Mouse (Mus musculus) lung, postnatal 4 days (tissue): Measurements from ENCODE around the gene Spty2d1.
A peak's percentile ranks its signal among the peaks of the same experiment; 100 is the strongest.

ENCODE experiments used
- DNase-seq, 2 experiments: peaks; one replicate each; pipeline ENCODE4 v3.0.0; 2021

Spty2d1 gene

GRCm38 (mm10) chr7:46985718-46986505 is 22.3 kb downstream of the Spty2d1 start:
- DNase-seq: peak; percentile 68 to 72

DNA sequence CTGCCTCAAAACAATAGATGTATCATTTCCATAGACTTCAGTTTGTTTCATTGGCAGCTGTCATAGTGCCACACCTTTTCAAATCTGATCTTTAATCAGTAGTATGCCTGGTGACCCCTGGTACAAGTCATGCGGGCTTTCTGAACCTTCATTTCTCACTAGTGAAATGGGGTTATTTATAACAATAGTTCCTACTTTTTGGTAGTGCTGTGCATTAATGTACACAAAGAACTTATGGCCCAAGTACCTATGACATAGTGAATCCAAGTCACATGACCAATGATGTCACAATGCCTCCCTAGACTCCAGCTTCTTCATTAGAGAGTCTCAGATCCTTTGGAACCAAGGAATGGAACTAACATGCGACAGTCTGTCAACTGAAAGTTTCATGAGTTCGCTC is 24.9 kb downstream of the Spty2d1 start, which contains the start of gene Gm9999:
Gene Gm9999 (plus strand): TSS at position 301 of the 400 bp plus-strand sequence.
- no peak for DNase-seq

DNA sequence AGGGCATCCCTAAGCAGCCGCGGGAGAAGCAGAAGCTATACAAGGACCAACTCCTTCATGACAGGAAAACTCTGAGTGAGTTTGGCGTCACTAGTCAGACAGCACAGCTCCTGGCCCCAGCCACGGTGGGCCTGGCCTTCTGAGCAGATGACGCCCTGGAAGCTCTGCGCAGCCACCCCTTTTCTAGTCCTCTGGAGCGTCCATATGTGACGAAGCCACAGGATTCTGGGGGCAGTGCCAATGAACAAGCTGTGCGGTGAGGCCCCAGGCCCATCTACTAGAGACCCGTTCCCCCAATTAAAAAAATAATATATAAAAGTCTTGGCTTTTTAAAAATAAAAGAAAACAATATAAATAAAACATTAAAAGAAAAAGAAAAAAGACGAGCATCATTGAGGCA is 32.8 kb downstream of the Spty2d1 start:
- DNase-seq: no peak

GRCm38 (mm10) chr7:46974648-46975047 is 33.6 kb downstream of the Spty2d1 start:
- DNase-seq: no peak

- no peak for DNase-seq
Observed at GRCm38 (mm10) chr7:46969898-46970297, 38.3 kb downstream of the Spty2d1 start.

- no peak for DNase-seq
Observed at GRCm38 (mm10) chr7:46964070-46964469, 44.1 kb downstream of the Spty2d1 start.

GRCm38 (mm10) chr7:46962806-46963618 is 45.2 kb downstream of the Spty2d1 start:
- peak; percentile 75 to 81 for DNase-seq

- peak in 1 of 2 experiments; percentile 30 for DNase-seq
Observed at GRCm38 (mm10) chr7:46962132-46962531, 46.1 kb downstream of the Spty2d1 start.

DNA sequence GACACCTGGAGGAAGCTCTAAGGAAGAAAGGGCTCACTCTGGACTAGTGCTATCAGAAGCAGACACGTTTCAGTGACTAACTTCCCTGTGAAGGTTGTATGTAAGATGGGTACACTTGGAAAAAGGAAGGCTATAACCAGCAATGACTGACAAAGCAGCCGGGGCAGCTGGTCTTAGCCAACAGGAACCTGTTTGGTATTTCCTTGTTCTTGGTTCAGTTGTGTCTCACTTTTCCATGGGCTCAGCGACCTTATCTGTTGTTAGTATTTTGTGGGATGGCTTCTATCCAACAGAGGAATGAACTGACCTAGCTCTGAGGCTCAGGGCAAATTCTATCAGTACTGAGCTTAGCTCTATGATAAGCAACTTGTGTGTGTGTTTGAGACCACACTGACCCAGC is 47.2 kb downstream of the Spty2d1 start:
- DNase-seq: no peak

DNA sequence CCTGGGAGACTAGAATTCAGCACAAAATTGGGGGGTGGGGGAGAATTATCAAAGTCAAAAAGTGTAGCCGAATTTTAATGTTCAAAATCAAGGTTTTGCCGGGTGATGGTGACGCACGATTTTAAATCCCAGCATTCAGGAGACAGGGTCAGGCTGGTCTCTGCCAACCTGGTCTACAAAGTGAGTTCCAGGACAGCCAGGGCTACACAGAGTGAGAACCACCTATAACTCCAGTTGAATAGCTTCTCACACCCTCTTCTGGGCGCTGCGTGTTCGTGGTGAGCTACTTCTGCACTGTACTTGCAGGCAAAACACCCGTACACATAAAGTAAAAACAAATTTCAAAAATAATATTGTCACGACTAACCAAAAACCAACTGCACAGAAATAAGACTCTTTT is 49.4 kb downstream of the Spty2d1 start:
- no peak for DNase-seq

DNA sequence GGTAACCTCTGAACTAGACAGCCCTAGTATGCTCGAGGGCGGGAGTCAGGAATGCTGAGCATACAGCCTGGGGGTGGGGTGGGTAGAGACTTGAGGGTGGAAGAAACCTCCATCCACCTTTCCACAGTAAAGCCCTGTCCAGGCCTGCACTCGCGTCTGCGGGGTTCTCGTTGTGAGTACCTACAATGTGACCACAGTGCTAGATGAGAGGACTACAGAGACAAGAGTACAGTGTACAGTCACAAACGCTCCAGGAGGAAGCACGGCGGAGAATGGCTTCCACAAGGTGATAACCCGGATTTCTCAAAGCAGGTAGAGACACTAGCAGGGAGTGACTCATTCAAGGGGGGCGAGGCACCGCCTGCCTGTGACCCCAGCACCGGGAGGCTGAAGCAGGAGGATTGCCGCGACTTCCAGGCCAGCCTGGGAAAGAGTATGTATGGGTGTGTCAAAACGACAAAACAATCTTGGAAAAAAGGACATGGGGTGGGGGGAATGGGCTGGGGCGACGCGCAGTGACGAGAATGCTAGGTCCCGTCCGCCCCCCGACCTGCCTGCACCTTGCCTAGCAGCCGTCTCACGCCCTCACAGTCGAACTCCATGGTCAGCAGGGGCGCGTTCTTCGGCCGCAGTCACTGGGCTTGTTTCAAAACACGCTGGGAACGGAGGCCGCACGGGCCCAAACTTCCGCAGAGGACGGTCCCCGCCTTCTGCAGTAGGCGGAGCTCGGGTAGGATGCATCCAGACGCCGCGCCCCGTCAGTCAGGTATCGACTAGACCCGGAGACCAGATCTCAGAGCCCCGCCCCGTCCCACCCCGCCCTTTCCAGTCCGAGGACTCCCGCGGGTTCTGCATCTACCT is 50.1 kb downstream of the Spty2d1 start, which contains the start of gene Uevld:
Gene Uevld (minus strand): TSS at position 697 of the 861 bp plus-strand sequence.
- DNase-seq: peak; percentile 96
